Mouse (Mus musculus) granulocyte monocyte progenitor cell, adult 5-6 weeks (primary cell): ENCODE data around the gene Ces1a. TPM values are rescaled to one million over a fixed set of nuclear protein-coding genes. Genes with fewer than 3 reads are reported as not detected.

Experiments used
- ATAC-seq: replicated peaks from 2 replicates; pipeline ENCODE4 v1.8.0; 2016; ENCODE audit warnings: mild to moderate bottlenecking, moderate TSS enrichment, inconsistent platforms; ENCODE audit not compliant: poor library complexity, severe bottlenecking
- total RNA-seq, 2 experiments: library from RNA; stranded (forward) in 1 of 2; stranded (reverse) in 1 of 2; fragments of 200-712, 200-1000 nt in 1 of 2; fragments of >200 nt in 1 of 2; fragmentation: Nextera tagmentation in 1 of 2; gene quantifications; 2 replicates each; pipeline ENCODE4 v1.2.3; 2014 to 2017

The Ces1a gene
- total RNA-seq, 2 experiments from 2014 or later: not detected

DNA sequence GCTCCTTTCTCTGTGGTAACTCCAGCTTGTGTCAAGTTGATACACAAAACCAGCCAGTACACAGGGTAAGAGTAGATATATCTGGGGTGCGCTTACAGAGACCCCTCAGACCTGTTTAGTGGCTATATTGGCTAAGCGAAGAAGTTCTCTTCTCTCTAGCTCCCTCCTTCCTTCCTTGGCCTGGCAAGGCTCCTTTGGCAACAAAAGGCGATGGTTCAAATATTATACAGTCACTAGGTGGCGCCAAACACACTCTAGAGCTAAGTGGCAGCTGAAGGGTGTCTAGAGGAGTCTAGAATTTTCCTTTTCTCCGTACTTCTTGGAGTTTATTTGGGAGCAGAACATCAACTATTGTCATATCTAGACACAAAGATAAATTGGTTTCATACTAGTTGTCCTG is 37.7 kb downstream of the Ces1a start:
- peak; percentile 70 for ATAC-seq

DNA sequence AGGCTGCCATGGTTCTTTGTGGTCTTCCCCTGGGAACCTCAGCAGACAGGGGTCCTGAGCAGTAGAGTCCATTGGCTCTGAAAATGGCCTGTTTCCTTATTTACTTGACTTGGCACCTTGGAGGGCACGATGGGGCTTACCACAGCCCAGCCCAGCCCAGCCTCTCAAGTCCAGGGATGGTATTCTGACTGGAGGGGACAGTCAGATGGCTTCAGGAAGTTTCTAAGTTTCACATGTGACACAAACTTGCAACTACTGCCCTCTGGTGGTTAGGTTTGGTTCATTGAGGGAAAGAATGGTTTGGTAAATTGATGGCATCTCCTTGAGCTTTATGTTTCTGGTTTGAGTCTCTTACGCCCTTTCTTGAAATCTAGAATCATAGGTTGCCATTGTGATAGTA is 49.4 kb downstream of the Ces1a start:
- peak; percentile 90 for ATAC-seq

DNA sequence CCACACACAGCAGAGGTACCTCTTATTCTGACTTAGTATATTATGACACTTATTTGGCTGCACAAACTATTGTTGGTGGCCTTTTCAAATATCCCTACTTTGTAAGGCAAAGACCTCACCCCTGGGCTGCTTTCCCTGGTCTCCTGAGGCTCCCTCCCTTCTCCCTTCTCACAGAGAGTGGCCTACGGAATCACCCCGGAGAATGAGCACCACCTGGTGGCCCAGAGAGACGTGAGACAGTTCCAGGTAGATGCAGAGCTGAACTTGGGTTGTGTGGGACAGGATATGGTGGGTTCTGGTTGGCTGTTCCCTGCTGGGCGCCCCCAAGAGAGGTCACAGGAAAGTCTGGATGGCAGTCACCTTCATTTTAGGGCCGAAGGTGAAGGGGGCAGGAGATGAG is 51.2 kb downstream of the Ces1a start:
- peak; percentile 57 for ATAC-seq

DNA sequence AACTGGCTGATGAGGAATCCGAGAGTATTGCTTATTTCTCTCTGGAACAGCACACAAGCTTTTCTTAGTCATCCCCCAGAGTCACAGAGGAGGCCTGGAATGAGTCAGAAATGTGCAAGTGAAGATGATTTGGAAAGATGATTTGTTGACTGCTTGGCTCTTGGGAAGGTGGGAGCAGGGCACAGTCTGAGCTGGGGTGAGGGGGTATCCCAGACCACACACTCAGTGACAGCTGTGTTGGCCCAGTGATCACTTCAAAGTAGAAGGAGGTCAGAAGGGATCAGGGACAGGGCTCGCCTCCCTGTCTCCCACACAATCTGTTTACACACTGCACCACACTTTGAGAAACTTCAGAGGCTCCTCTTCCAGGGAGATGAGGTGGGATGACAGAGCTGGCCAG is 63.6 kb downstream of the Ces1a start:
- no peak for ATAC-seq

DNA sequence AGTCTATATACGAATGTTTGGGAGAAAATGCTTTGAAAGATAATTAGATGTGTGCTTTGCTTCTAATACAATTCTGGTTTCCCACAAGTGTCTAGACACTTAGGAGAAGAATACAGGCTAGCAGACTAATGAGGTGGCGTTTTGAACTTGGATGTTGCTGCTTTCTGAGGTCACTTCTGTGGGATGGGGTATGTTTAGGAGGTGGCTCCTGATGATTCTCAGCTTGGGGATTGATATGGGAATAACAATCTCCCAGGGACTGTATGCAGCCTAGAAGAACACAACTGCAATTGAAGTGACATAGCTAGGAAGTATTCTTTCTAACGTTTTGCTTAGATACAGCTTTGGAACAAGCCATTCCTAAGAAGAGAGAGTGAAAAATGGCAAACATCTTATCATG is 65.5 kb downstream of the Ces1a start:
- no peak for ATAC-seq

DNA sequence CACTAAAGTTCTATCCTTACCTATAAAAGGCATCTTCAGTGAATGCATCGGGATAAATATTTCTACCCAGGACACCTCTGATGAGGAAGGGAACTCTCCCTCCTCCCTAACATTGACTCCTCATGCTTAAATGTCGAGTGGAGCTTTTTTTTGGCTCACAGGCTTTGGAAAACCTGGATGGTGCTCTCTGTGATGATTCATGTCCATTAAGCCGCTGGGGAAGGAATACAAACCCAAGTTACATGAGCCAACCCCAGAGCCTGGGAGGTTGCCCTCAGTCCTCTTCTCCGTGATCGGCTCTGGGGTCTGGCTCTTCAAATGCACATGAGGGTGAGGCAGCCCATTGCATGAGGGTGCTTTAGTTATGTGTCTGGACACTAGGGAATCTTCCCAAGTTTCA is 71.3 kb downstream of the Ces1a start:
- no peak for ATAC-seq

DNA sequence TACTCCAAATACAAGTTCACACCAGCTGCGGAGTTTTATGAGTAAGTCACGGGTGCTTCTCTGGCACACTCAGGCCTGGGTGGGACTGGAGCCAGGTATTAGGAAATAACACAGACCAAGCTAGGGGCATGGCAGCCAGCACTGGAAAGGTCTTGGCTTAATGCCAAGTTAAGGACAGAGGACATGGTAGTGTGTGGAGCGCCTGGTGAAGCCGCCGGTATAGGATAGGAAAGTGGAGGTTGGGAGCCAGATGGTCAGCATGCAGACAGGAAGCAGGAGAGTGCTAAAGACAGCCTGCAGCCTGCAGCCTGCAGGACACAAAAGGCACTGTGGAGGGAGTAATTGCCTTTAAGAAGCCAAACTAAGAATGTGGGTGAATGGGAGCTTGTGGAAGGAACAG is 75.0 kb downstream of the Ces1a start:
- ATAC-seq: peak; percentile 44; the same call in 1 of the 2 replicates

Other genes with a start within 250 kb of the Ces1a start
- gene Mmp2, start 220.9 kb downstream of the Ces1a start, total RNA-seq (2014; fragmentation: Nextera tagmentation): 2.7 TPM in 1 of 2 replicates, not detected in the other
- gene Mmp2, start 220.9 kb downstream of the Ces1a start, total RNA-seq (2017): 0.36 and 0.39 TPM in 2 replicates
- gene Lpcat2, start 192.9 kb downstream of the Ces1a start, total RNA-seq (2014; fragmentation: Nextera tagmentation): 11.0 and 13.8 TPM in 2 replicates
- gene Lpcat2, start 192.9 kb downstream of the Ces1a start, total RNA-seq (2017): 9.9 and 14.6 TPM in 2 replicates
- gene Capns2, start 146.8 kb downstream of the Ces1a start, total RNA-seq (2014; fragmentation: Nextera tagmentation): 4.2 TPM in 1 of 2 replicates, not detected in the other
- 0.98 and 1.7 TPM in 2 replicates for gene Capns2, start 146.8 kb downstream of the Ces1a start, total RNA-seq (2017)
- gene Slc6a2, start 88.1 kb downstream of the Ces1a start, total RNA-seq (2014; fragmentation: Nextera tagmentation): not detected in 2 replicates
- gene Slc6a2, start 88.1 kb downstream of the Ces1a start, total RNA-seq (2017): not detected in 2 replicates
- gene Ces1b, start 31.8 kb upstream of the Ces1a start, total RNA-seq (2014; fragmentation: Nextera tagmentation): not detected in 2 replicates
- not detected in 2 replicates for gene Ces1b, start 31.8 kb upstream of the Ces1a start, total RNA-seq (2017)
- gene Ces1c, start 83.1 kb upstream of the Ces1a start, total RNA-seq (2014; fragmentation: Nextera tagmentation): not detected in 2 replicates
- not detected in 2 replicates for gene Ces1c, start 83.1 kb upstream of the Ces1a start, total RNA-seq (2017)
- not detected in 2 replicates for gene Ces1d, start 149.6 kb upstream of the Ces1a start, total RNA-seq (2014; fragmentation: Nextera tagmentation)
- gene Ces1d, start 149.6 kb upstream of the Ces1a start, total RNA-seq (2017): 4.0 TPM in 1 of 2 replicates, not detected in the other
- gene Ces1e, start 181.4 kb upstream of the Ces1a start, total RNA-seq (2014; fragmentation: Nextera tagmentation): not detected in 2 replicates
- not detected in 2 replicates for gene Ces1e, start 181.4 kb upstream of the Ces1a start, total RNA-seq (2017)
- not detected in 2 replicates for gene Ces1f, start 231.6 kb upstream of the Ces1a start, total RNA-seq (2014; fragmentation: Nextera tagmentation)
- gene Ces1f, start 231.6 kb upstream of the Ces1a start, total RNA-seq (2017): not detected in 2 replicates